In the genomic region with DNA sequence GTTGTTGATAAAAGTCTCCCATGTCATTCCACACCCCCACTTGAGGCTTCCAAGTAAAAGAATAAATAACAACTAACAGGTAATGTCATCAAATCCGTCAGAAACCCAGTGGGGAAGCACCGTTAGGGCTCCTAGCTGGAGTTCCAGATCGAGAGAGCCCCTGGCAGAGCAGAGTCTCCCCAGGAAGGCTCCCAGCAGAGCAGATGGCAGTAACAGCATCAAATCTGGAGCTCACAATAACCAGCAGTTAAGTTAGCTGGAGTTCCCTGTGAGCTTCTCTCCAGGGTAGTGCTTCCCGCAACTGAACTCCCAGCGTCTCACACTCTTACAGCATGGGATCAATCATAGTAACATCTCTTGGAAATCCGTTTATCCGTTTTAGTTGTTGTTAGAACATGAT, we compare ENCODE assay signal across 31 mouse cellular contexts. TPM values are rescaled to one million over a fixed set of nuclear protein-coding genes. Genes with fewer than 3 reads are reported as not detected.
DNase-seq lines count a peak whose midpoint lies in the region; ATAC-seq lines count a peak whose summit lies in the region.
"Had no signal": no experiment of that assay in that cellular context is flagged by ENCODE, and none has a peak within 500 bp of the region (broad histone marks: within the 10 kb centered on the region; RNA-seq: fewer than 3 reads in every experiment).

No protein-coding gene starts in this region.

- WGBS in hindbrain, embryonic 16.5 days, result 60% methylated on average over 7 of the region's 7 CpGs

- no peak overlapping the region for H3K9ac ChIP-seq in hindbrain, embryonic 16.5 days (ENCODE audit: low read depth, low read length)
- H3K9ac ChIP-seq: embryonic facial prominence, embryonic 13.5 days; intestine, embryonic 15.5 days; limb, embryonic 15.5 days; liver, embryonic 13.5 days; stomach, embryonic 15.5 days had no signal

- no peaks in the 10 kb centered on the region for H3K4me1 ChIP-seq in hindbrain, embryonic 16.5 days (ENCODE audit: control insufficient read depth, insufficient read depth, low read depth, low read length)
- H3K4me1 ChIP-seq: embryonic facial prominence, embryonic 13.5 days; forebrain, embryonic 10.5 days; hindbrain, embryonic 10.5 days; intestine, embryonic 15.5 days; limb, embryonic 10.5 days; limb, embryonic 15.5 days; liver, embryonic 13.5 days; stomach, embryonic 15.5 days had no signal

- H3K27me3 ChIP-seq in hindbrain, embryonic 16.5 days (replicated peaks; ENCODE audit: control insufficient read depth, insufficient read depth, low read length), result no peaks in the 10 kb centered on the region
- H3K27me3 ChIP-seq: embryonic facial prominence, embryonic 13.5 days; intestine, embryonic 15.5 days; limb, embryonic 15.5 days; liver, embryonic 13.5 days; stomach, embryonic 15.5 days had no signal

- no peak overlapping the region for H3K4me3 ChIP-seq in hindbrain, embryonic 16.5 days (ENCODE audit: low read length)
- H3K4me3 ChIP-seq: embryonic facial prominence, embryonic 13.5 days; forebrain, embryonic 10.5 days; hindbrain, embryonic 10.5 days; intestine, embryonic 15.5 days; limb, embryonic 10.5 days; limb, embryonic 15.5 days; liver, embryonic 13.5 days; stomach, embryonic 15.5 days had no signal

- H3K9me3 ChIP-seq in hindbrain, embryonic 16.5 days (ENCODE audit: control insufficient read depth, low read length), result no peaks in the 10 kb centered on the region
- H3K9me3 ChIP-seq: embryonic facial prominence, embryonic 13.5 days; forebrain, embryonic 10.5 days; hindbrain, embryonic 10.5 days; intestine, embryonic 15.5 days; limb, embryonic 10.5 days; limb, embryonic 15.5 days; liver, embryonic 13.5 days; stomach, embryonic 15.5 days had no signal

- DNase-seq in frontal cortex, postnatal 10 days (ENCODE audit: low spot score in 2 of 2), result no peak
- DNase-seq in brain, adult 2 months (ENCODE audit: low read depth, low spot score), result peak; percentile 26
- DNase-seq in layer of hippocampus, adult 9-10 months (ENCODE audit: low spot score), result peak; percentile 10
- no peak for DNase-seq in adrenal gland, adult 2 months
- DNase-seq in kidney, adult 11 months, result no peak
- DNase-seq: adrenal gland, postnatal 10 days; cerebellum, adult 11 months; cerebellum, adult 9-10 months; cerebellum, postnatal 36 days; gastrocnemius, postnatal 14 days; heart, postnatal 14 days; kidney, adult 8-10 months; kidney, postnatal 10 days; liver, embryonic 13.5 days; lung, adult 18-20 months; lung, postnatal 14 days; midbrain, embryonic 14.5 days; right cerebral cortex, postnatal 25 days; thymus, postnatal 25 days had no signal

- no peaks in the 10 kb centered on the region for H3K36me3 ChIP-seq in hindbrain, embryonic 16.5 days (ENCODE audit: control insufficient read depth, insufficient read depth, low read length)
- H3K36me3 ChIP-seq: embryonic facial prominence, embryonic 13.5 days; intestine, embryonic 15.5 days; limb, embryonic 15.5 days; stomach, embryonic 15.5 days had no signal

- no peak overlapping the region for H3K4me2 ChIP-seq in hindbrain, embryonic 16.5 days (ENCODE audit: low read length)
- H3K4me2 ChIP-seq: embryonic facial prominence, embryonic 13.5 days; intestine, embryonic 15.5 days; limb, embryonic 15.5 days; liver, embryonic 13.5 days; stomach, embryonic 15.5 days had no signal

- ATAC-seq in frontal cortex, adult (ENCODE audit: low TSS enrichment), result 0 out of 2 replicates have a peak, but pooled peaks have one; percentile 47
- ATAC-seq in hindbrain, embryonic 16.5 days, result no peak
- ATAC-seq: activated CD4-positive, CD25-positive, alpha-beta regulatory T cell, adult 4 months; forebrain, embryonic 16.5 days; hindbrain, postnatal 0 days; intestine, embryonic 15.5 days had no signal

- H3K27ac ChIP-seq in hindbrain, embryonic 16.5 days (ENCODE audit: low read depth, low read length), result no peak overlapping the region
- H3K27ac ChIP-seq: embryonic facial prominence, embryonic 13.5 days; forebrain, embryonic 10.5 days; hindbrain, postnatal 0 days; intestine, embryonic 15.5 days; limb, embryonic 10.5 days; limb, embryonic 15.5 days; liver, embryonic 13.5 days; stomach, embryonic 15.5 days had no signal

RNA-seq across cellular contexts. Expression of a gene that starts 6.0 kb away (rescaled TPM):
- 10 to 100 TPM in 1 of 2 experiments, under 1 TPM in 1; 0.66 to 15.5 TPM for total RNA-seq in adrenal gland, adult 2 months (2021)
- 0.96 and 1.0 TPM in 2 replicates for polyA plus RNA-seq in adrenal gland, adult 2 months (2012; rRNA removed)
- polyA plus RNA-seq in hindbrain, embryonic 16.5 days (2015; fragmentation: Nextera tagmentation; extraction: Ambion mirVana), result 0.69 and 1.4 TPM in 2 replicates

RNA-seq across cellular contexts. Expression of a gene that starts 32.7 kb away (rescaled TPM):
- 10 to 100 TPM; 41.3 to 54.0 TPM for total RNA-seq in adrenal gland, adult 2 months (2021)
- 19.3 and 22.0 TPM in 2 replicates for polyA plus RNA-seq in adrenal gland, adult 2 months (2012; rRNA removed)
- polyA plus RNA-seq in hindbrain, embryonic 16.5 days (2015; fragmentation: Nextera tagmentation; extraction: Ambion mirVana), result 30.3 and 31.9 TPM in 2 replicates

RNA-seq across cellular contexts. Expression of a gene that starts 32.7 kb away (rescaled TPM):
- 10 to 100 TPM; 65.6 to 74.0 TPM for total RNA-seq in adrenal gland, adult 2 months (2021)
- polyA plus RNA-seq in adrenal gland, adult 2 months (2012; rRNA removed), result 4.2 and 4.4 TPM in 2 replicates
- 33.0 and 33.1 TPM in 2 replicates for polyA plus RNA-seq in hindbrain, embryonic 16.5 days (2015; fragmentation: Nextera tagmentation; extraction: Ambion mirVana)

RNA-seq across cellular contexts. Expression of a gene that starts 37.9 kb away (rescaled TPM):
- 1 to 10 TPM; 1.8 to 8.5 TPM for total RNA-seq in adrenal gland, adult 2 months (2021)
- 0.04 and 0.29 TPM in 2 replicates for polyA plus RNA-seq in adrenal gland, adult 2 months (2012; rRNA removed)
- 28.1 and 31.9 TPM in 2 replicates for polyA plus RNA-seq in hindbrain, embryonic 16.5 days (2015; fragmentation: Nextera tagmentation; extraction: Ambion mirVana)
- total RNA-seq: gastrocnemius, postnatal 14 days had no signal

Comparison
In these comparisons a context has a peak if more than half of its experiments do, and no peak if none do; other contexts are left out.
1. DNase-seq: peak in brain, adult 2 months (single experiment) and layer of hippocampus, adult 9-10 months (single experiment); none in frontal cortex, postnatal 10 days (0 of 2), adrenal gland, adult 2 months (single experiment) and kidney, adult 11 months (single experiment).